Mouse (Mus musculus) lung, postnatal 0 days (tissue): Measurements from ENCODE around the gene Emid1.

ENCODE experiments used
- CTCF ChIP-seq: IDR thresholded peaks from 2 replicates; pipeline ENCODE4 v1.5.1; 2016; ENCODE audit warnings: antibody characterized with exemption, mild to moderate bottlenecking
- EP300 ChIP-seq: IDR thresholded peaks from 2 replicates; pipeline ENCODE4 v1.6.1; 2016; ENCODE audit warnings: antibody characterized with exemption, mild to moderate bottlenecking, control low read depth

- TF ChIP-seq CTCF (no peak), EP300 (no peak)
Measured at GRCm38 (mm10) chr11:5095877-5096276, 56.2 kb downstream of the Emid1 start.
